Mouse (Mus musculus): ENCODE results near the gene Hinfp. TPM values are rescaled to one million over a fixed set of nuclear protein-coding genes. Genes with fewer than 3 reads are reported as not detected.
"Not testable (repeated sequence)": the region's sequence is repeated elsewhere in the genome, so short reads cannot be mapped to it uniquely, and the experiment has no call there.

Gene Hinfp
- total RNA-seq, 4 experiments from 2014 or later: 4.5 to 9.6 (median 7.2) TPM

DNA sequence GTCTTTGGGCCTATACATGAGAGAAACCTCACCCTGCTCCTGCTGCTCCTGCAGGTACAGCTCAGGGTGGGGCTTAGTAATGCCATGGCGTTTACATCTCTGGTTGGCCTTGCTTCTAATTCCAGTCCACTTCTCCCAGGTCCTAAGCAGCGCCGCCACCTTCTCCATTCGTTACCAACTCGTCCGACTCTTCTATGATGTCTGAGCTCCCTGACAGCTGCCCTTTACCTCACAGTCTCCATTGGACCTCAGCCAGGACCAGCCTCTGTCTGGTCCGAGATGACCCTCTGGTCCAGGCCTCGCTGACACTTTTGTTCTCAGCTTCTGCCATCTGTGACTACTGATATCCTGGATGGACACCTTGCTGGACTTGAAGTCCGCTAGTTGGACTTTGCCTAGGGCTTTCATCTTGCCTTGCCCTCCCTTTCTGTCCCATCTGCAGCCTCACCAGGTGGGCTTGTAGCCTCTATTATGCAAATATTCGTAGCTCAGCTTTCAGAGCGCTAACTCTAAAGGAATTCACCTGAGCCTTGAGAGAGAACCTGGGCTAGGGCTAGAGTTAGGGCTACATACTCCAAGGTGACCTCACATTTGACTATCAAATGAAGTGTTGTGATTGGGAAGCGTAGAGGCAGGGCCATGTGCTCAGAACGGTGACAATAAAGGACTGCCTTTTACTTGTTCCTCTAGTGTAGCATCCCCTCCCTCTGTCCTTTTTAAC, 27.6 kb upstream of the Hinfp start:
- DNase-seq (ENCODE audit: low spot score in 2 of 2): no peak

DNA sequence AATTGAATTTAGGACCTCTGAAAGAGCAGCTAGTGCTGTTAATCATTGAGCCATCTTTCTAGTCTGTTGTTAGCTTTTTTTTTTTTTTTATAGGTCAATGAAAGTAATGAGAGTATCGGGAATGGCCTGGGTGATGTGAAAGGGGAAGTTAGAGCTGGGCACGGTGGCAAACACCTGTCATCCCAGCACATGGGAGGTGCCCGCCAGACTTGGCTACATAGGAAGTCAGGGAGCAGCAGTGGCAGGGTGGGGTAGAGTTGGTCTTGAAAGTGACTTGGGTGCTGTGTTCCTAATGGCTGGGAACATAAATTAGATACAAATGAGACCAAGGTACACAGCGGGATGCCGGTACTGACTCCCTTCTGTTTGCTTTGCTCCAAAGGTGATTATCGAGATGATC, 25.3 kb upstream of the Hinfp start:
- no peak for DNase-seq (ENCODE audit: low spot score in 2 of 2)

DNA sequence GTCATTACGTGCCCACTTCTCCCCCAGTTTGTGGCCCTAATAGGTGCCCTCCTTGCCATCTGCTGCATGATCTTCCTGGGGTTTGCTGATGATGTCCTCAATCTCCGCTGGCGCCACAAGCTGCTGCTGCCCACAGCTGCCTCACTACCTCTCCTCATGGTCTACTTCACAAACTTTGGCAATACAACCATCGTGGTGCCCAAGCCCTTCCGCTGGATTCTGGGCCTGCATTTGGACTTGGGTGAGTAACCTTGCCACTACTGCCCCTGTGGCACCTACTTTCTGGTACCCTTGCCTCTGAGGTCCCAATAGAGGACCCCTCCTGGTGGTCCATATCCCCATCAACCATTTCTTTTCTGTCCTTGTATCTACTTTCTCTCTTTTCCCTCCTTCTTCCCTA, 22.5 kb upstream of the Hinfp start:
- DNase-seq (ENCODE audit: low spot score in 2 of 2): no peak

DNA sequence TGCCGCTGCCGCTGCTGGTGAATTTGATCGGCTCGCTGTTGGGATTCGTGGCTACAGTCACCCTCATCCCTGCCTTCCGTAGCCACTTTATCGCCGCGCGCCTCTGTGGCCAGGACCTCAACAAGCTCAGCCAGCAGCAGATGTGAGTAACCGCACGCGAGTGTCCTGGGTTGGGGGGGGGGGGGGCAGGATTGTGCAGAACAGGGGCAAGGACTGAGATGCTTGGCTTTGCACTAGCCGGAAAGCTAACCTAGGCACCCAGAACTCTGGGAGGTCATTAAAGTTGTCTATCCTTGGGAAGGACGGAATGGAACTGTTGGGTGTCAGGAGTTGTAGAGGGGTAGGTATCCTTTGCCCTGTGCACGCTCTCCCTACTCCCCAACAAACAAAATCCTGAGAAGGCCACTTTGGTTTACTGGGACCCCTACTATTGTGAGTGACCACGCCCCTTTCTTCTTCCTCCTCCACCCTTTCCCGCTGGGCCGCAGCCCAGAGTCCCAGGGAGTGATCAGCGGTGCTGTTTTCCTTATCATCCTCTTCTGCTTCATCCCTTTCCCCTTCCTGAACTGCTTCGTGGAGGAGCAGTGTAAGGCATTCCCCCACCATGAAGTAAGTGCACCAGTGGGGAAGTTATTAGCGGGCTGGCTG, 21.7 kb upstream of the Hinfp start:
- no peak for DNase-seq (ENCODE audit: low spot score in 2 of 2)

DNA sequence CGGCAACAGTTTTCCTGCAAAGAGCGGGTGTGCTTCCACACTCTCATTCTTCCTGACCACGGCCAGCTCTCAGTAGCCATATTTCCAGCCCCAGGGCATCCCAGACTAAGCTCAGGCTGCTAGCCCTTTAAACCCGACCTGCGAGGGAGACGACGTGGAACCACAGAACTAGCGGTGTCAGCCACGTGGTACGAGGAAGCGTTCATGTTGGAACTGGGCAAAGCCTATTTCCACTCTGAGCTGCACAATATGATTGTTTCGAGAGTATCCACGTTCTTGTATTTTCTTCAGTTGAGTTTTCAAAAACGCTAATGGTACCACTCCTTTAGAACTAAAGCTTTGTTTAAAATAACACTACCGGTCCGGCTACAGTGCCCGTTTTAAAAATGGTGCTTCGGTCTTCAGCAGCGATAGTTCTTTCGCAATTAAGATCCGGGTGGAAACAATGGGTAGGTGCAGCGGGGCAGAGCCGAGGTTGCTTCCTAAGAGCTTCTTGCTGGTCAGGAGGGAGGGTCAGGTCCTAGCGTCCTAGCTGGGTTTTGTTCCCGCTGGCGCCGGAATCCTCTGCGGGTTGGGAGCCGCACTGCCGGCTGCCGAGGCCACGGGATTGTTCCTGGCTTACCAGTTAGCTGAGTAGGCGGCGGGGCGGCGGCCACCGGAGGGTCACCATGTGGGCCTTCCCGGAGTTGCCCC, 21.0 kb upstream of the Hinfp start:
- DNase-seq (ENCODE audit: low spot score in 2 of 2): peak; percentile 61 to 77

DNA sequence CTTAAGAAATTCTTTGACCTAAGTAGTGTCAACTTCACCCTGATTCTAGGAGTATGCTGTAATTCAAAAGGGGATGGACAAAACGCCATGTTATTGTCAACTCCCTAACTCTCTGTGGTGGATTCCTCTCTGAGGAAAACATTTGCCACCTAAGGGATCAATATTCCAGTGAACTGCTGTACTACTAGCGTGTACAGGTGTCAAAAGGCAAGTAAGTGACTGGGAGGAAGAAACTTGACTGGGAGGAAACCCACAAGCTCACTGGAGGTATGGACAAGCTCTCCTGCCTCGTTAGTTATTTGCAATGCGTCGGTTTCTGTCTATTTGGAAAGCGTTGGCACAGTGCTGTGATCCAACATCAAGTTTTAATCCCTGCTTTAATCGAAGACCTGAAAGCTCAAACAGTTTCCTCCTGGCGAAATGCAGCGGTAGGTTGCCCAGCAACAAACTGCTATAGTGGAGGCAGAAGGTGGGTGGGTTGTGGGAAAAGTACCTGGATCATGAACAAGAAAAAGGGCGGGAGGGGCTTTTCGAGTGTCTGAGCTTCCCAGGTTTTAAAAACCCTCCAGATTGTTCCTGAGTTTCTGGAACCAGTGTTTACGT, 20.4 kb upstream of the Hinfp start, which contains the start of gene Dpagt1:
Dpagt1 (plus strand) TSS at position 252 of the 603 bp plus-strand sequence.
- no peak for DNase-seq (ENCODE audit: low spot score in 2 of 2)

DNA sequence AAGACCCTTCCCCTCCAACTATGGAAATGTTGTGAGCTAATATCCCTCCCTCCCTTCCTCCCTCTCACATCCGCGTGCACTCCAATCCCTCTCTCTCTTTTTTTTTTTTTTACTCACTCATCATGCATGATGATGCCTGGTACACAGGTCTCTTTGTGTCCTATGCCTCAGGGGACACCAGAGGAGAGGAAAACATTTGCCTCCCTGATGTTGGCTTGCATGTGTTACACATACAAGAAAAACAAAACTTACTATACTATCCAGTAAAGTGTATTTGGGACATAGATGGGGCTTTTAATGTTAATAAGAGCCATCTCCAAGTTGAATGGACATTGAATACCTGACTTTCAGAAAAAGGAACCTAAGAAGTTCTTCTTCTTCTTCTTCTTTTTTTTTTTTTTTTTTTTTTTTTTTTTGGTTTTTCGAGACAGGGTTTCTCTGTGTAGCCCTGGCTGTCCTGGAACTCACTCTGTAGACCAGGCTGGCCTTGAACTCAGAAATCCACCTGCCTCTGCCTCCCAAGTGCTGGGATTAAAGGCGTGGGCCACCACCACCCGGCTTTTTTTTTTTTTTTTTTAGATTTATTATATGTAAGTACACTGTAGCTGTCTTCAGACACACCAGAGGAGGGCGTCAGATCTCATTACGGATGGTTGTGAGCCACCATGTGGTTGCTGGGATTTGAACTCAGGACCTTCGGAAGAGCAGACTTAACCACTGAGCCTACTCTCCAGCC, 19.7 kb upstream of the Hinfp start:
- not testable (repeated sequence) for DNase-seq (ENCODE audit: low spot score in 2 of 2)

DNA sequence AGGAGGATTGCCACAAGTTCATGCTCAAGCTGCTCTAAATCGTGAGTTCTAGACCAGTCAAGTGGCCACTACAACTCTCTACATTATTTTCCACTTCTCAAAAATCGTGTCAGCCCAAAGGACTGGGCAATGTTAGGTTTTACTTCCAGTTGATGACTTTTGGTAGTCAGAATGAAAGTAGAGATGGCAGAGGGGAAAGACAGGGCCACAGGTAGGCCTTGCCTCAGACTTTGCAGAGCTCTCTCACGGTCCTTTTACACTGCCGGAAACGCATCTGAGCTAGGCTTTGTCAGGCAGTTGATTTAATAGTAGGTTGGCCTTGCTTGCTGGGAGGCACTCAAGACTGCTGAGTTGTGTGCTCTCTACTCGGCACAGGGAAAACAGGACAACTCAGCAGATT, 18.7 kb upstream of the Hinfp start:
- DNase-seq (ENCODE audit: low spot score in 2 of 2): no peak

DNA sequence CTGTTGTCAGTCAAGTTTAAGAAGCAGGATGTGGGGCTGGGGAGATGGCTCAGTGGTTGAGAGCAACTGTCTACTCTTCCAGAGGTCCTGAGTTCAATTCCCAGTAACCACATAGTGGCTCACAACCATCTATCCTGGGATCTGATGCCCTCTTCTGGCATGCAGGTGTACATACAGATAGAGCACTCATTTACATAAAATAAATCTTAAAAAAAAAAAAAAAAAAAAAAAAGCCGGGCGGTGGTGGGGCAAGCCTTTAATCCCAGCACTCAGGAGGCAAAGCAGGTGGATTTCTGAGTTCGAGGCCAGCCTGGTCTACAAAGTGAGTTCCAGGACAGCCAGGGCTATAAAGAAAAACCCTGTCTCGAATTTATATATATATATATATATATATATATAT, 18.2 kb upstream of the Hinfp start:
- DNase-seq (ENCODE audit: low spot score in 2 of 2): not testable (repeated sequence)

DNA sequence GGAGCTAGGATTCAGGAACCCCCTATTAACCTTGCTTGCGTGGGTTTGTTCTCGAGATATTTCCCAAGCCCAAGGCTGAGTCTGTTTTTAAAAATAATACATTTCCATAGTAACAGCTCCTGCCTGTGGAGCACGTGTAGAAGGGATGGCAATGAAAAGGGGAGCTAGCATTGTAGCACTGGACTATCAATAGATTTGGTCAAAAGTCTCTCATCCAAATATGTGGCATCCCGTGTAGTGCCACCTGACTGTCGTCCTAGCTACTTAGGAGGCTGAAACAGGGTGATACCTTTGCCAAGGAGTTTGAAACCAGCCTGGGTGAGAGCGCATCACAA, 15.3 kb upstream of the Hinfp start:
- no peak for DNase-seq (ENCODE audit: low spot score in 2 of 2)

DNA sequence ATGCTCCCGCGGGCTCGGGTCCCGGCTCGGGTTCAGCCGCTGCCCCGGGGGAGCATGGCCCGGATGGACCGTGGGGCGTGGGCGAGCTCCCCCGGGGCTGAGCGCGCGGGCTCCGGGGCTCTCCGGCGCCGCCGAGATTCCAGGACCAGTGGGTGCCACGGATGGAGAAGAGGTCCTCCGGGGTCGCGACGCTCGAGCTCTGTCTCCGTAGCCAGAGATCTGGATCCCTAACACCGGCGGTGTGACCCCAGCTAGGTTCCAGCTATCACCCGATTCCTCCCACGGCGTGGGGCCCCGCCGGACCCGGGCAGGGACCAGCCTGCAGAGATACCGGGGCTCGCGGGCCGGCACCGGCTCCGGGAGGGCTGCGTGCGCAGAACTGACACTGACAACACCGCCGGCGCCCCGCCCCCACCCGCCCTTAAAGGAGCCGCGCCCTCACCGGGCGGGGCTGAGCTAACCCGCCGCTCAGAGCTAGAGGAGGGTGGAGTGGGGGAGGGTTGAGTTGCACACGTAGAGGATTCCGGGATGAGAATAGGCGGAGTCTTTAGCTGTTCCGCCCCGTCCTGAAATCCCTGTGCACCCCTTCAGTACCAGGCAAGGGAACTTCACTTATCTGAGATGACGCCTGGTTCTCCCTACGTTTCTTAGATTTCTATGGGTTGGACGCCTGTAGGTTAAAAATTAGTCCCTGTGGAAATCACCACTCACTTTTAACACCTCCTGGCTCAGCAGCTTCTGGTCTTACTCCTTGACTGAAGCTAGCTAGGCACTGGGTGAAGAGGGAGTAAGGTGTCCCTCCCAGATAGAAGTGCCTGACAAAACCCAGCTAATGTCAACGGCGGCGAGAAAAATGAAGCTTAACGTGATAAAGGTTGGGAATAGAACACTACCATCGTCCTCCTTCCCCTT, 14.7 kb upstream of the Hinfp start, which contains the start of gene C2cd2l:
C2cd2l (minus strand) TSS at position 399 of the 912 bp plus-strand sequence.
- peak; percentile 86 to 89 for DNase-seq (ENCODE audit: low spot score in 2 of 2)

DNA sequence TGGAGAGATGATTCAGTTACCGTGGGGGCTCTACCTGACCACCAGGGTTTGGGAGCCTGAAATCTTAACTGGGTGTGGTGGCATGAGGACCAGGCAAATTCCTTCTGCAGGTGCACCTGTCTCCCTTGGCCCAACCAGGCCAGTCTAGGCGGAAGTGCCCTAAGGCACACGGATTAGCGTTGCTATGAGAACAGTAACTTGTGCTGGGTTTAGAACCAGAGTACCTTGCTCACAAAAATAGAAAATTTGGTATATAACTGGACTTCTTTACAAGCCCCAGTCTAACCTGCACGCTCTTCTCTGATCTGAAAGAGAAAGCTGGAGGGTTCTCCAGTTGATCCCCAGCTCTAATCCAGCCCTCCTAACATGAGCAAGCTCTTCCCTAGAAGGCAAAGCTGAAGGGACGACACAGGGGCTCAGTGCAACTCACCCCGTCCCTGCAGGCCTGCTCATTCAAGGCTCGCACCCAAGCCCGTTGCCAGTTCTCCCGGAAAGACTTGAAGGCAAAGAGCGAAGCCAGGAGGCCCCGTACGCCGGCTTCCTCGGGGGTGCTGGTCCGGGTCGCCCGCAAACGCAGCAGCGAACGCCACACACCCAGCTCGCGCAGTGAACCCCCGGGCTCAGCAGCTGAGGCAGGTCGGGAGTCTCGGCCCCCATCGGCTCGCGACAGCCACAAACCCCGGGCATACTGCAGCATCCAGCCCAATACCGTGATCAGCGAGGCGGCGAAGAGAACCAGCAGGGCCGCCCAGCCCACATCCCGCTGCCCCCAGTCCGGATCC, 13.8 kb upstream of the Hinfp start:
- DNase-seq (ENCODE audit: low spot score in 2 of 2): no peak

DNA sequence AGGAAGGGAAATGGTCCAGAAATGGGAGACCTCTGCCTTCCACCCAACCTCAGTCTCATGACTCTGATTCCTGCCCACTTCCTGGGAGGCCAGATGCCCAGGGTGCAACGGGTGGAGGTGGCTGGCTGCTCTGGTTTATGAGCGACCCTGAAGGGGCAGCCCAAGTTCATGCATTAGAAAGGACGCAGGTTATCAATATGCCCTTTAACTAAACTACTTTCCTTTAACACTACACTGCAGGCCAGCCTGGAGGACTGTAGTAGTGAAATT, 13.3 kb upstream of the Hinfp start:
- DNase-seq (ENCODE audit: low spot score in 2 of 2): no peak

DNA sequence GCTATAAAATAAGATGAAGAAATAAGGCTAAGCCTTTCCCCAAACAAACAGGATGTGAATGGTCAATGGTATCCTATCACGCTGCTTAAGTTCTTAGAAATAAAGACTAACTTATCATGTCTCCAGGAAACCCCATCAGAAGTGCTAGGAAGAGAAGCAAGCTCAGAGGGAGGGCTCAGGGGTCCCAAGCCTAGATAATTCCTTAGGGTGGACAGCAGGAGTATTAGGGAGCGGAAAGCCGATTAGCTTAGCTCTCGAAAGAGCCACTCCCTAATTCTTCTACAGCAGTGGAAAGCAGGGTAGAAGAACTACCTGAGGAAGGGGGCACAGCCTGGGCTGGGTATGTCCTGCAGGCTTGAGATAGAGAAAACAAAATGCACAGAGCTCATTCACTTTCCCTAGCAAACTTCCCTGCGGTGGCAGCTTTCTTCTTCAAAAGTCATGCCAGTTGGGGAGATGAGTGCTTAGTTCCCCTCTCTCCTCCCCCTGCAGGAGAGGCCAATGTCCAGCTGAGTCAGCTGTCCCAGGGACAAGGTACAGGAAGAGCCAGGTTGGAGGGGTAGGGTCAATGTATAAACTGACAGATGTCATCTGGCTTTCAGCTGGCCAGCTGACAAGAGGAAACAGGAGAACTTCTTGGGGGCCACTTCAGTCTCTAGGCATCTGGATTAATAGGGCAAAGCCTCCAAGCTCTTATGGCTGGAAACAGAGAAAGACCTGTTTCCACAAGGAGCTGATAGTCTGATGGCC, 12.8 kb upstream of the Hinfp start:
- DNase-seq (ENCODE audit: low spot score in 2 of 2): no peak

DNA sequence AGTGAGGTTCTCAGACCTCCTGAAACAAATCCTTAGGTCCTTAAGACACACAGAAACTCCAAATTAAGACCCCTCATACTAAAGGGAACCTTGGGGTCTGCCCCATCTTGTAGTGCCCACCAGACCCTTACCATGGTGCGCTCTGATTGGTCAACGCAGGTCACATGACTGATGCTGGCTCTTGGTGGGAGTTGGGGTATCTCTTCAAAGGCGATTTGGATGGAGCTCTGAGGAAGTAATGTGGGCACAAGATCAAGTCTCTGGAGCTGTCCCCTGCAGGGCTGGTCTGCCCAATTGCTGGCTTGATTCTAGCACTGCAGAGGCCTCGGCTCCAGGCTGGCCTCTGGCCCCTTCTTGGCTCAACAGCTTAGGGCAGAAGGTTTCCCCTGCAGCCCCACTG, 12.0 kb upstream of the Hinfp start:
- DNase-seq (ENCODE audit: low spot score in 2 of 2): no peak

DNA sequence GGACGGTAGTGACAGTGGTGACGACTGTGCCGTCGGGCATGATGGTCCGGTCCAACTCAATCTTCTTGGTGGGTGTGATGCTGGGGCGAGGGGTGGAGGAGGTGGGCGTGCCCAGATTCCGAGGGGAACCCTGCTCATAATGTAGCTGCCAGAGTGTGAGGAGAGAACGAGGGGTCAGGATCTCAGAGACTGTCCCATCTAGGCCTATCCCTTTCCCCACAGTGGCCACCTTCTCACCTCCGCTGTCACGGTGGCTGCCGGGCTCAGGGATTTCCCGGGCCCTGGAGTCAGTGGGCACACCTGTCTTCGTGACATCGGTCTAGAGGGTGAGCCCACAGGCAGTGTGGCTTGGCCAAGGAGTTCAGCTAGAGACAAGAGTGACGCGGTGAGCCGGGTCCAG, 9.4 kb upstream of the Hinfp start:
- DNase-seq (ENCODE audit: low spot score in 2 of 2): no peak

DNA sequence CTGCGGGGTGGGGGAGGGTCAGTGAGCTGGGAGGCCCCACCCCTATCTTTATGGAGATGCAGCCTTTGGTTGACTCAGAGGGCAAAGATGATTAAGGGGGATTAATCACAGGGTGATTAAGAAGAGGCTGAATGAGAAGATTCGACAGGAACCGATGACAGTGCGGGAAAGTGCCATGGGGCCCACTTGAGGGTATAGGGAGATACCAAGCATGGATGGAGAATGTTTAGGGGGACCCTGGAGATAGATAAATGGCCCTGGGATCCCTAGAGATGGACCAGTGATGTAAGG, 8.7 kb upstream of the Hinfp start:
- DNase-seq (ENCODE audit: low spot score in 2 of 2): no peak

DNA sequence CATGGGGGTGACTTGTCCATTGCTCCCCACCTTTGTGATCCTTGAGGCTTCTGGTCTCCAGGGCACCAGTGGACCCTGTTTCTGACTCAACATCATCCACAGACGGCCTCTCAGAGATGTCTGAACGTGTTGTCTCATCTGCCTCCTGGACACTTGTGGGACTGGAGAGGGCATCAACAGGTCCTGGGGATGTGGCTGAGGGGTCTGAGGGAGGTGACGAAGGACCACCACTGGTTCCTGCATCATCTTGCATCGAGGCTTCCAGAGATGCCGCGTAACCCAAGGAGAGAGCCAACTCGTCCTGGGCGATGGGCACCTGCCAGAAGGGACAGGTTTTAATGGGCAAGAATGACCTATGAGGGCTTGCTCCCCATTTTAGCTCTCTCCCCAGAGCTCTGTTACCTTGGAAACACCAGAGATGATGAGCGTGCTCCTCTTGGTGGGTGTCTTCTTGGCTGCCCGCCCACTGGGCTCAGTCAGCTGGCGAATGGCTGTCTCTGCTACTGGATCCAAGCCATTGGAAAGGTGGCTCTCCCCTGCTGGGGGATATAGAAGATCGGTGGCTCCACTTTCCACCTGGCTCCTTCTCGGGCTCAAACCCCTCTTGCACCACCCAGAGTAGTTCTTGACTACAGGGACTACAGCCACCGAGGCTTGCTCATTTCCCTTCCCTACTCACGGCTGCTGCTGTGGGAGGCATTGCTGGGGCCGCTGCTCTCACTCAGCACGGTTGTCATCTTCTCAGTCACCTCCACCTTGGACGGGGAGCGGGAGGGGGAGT, 8.2 kb upstream of the Hinfp start:
- DNase-seq (ENCODE audit: low spot score in 2 of 2): no peak

All from gastrocnemius, adult 8-10 months (tissue).